Mouse (Mus musculus) 3T3-L1 (cell line): ENCODE measurements around the gene Foxp1.
A peak's percentile ranks its signal among the peaks of the same experiment; 100 is the strongest.

Experiments used
- DNase-seq: peaks from one replicate; pipeline ENCODE4 v3.0.0-alpha.2; 2015; ENCODE audit warnings: low read depth, low spot score

Gene Foxp1

DNA sequence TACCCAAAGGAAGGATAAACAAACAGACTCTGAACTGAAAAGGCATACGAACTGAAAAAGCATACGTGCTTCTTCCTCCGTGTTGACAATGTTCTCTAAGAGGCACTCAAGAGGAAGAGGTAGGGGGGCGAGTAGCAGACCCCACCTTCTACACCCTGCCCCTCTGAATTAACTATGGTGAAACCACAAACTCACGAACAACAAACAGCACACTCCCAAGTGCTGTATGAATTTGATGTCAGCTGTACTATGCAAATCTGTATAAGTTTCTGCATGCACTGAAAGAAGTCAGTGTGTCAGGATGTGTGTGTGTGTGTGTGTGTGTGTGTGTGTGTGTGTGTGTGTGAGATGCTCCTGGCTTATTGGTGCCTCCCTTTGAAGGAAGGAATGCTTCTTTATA lies 127.7 kb downstream of the Foxp1 start:
- DNase-seq: no peak

DNA sequence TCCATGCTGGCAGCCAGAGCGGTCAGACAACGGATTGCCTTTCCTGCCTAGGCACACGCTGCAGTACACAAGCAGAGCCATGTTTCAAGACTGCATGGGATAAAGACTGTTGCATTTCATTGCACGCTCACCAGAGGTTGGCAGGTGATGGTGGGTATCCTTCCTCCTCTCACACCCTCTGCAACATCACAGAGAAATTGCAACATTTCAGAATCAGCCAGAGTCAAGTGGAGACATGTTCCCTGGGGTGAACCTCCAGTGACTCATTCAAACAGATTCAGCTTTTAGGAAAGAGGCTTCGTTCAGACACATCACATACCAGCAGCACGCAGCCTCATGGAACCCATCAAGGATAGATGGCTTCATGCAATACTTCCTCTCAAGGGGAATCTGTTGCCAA lies 130.0 kb downstream of the Foxp1 start:
- DNase-seq: peak; percentile 66

DNA sequence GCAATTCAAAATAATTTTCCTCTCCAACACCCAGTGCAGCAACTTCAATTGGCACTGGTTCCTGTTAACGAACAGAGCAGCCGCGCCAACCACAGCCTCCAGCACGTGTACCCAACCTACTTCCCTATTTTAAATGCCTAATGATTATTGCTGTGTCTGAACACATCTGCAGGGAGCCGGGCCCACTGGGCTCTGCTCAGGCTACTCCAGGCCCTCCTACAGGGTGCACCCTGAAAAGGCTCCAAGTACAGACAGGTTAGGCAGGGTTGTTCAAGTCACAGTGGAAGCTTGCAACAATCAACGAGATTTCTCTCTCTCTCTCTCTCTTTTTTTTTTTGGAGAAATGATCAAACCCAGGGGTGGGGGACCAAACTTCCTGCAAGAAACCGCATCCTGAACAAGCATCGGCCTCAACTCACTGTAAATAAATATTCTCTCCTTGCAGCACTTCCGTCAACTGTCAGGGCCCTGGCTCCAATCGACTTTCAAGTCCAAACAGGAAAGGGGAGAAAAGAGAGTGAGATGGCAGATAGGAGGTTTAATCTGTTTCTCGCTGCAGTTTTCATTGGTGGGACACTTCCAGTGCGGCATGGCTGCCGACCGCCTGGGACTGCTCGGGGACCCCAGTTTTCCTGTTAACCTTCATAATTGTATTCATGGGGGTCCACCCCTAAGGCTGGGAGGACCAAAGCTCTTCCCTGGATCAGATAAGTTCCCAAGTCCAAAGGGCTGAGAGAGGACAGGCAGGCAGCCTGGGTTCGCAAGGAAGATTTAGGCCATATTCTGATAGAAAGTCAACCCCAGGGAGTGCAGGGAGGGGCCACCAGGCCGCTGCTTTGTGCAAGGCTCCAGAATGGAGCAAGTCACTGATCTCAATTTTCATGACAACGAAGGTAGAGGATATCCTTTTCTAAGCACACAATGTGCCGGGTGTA lies 133.5 kb downstream of the Foxp1 start:
- DNase-seq: no peak

DNA sequence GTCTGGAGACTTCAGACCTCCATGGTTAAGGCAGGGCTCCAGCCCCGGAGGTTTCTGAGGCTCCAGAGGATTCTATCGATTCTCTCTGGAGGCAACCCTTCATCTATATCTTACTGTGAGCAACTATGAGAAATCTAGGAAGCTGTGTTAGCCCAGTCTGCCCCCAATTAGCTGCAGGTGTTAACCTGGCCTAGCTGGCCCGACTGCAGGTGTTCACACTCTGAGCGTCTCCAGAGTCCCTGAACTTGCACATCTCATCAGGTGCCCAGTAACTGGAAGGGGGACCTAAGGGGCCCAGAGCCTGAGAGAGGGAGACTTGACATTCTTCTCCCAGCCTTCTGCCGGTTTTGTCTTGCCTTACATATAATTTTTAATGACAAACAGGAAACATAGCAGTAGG lies 134.5 kb downstream of the Foxp1 start:
- DNase-seq: no peak

DNA sequence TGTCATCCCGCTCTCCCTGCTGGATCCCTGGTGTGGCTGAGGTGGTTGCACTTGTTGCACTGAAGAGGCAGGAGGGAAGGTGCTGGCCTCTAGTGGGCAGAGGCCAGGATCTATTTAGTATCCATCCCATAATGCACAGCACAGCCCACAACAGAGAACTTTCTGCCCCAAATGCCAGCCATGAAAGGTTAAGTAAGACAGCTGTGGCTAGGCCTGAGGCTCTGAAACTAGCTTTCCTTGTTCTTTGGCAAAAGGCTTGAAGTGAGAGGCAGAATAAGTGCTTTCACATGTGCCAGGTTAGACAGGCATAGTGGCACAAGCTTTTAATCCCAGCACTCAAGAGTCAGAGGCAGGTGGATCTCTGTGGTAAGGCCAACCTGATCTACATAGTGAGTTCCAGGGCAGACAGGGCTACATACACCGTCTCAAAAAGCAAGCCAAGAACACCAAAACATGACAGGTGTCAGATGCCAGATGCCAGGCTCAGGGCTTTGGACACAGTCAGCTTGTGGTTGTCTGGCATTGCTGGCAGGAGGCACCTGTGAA lies 137.4 kb downstream of the Foxp1 start:
- peak; percentile 54 for DNase-seq

DNA sequence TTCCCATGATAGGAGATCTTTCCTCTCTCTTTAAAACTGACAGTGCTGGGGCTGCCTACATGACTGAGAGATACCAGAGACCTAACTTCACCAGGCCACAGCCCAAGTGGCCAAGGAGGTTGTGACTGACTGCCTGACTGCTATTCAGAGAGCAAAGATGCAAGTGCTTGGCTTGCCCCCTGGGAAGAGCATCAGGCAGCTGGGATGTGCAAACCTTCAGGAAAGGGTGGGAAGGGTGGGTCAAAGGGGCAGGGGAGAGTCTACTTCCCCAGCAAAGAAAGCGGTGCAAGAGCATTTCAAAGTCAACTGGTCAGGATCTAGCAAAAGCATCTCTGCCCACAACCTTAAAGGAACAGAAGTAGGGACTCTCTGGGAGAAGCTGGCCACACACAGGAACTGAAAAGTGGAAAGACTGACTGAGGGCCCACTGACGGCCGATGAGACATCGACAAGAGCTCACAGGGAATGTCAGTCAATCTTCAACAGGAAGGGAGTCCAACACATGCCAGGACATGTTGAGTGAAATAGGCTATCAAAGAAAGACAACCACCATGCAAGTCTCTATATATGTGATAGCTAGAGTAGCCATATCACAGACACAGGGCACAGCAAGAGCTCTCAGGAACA lies 138.6 kb downstream of the Foxp1 start:
- no peak for DNase-seq

DNA sequence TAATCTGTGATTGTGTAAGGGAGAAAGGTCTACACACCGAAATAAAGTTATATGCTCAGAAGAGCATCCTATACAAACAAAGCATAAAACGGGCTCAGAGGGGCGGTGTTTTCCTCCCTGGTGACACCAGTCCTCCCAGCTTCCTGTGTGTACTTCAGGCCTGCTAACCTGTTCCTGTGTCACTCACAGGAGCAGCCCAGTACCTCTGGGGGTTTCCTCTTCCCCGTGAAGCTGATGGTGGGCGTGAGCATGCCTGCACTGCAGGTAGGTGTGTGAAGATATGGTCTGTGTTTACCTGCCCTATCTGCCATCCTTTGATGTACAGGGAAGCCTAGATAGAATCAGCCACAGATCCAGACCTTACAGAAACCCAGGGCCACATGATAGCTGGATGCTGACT lies 142.4 kb downstream of the Foxp1 start:
- DNase-seq: no peak

DNA sequence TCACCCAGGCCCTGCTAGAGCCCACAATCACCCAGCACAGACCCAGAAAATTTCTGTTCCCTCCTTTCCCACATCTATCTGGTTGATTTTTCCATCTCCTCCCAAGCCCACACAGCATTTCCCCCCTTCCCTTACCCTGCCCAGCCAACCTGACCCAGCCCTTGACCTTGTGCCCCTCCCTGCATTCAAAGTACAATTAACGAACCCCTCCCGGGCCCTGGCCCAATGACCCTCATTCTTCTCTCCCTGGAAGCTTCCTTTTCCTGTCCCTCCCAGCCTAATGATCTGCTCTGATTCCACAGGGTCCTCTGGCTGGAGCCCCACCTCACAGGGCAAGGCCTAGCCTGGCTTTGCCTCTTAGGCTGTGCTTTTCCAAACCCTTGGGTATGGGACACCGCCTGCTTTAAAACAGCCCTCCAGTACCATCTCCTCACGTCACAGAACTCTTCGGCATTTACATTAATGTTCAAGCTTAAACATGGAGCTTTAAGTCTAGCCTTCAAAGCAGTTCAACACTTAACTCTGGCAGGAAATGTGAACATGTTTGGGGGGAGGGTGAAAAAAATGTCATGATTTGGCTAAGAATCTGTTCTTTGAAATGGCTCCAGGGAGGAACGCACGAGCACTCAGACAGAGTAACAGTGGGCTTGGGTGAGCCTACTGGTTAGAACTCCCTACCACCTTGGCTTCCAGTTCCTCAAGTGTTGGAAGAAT lies 143.4 kb downstream of the Foxp1 start:
- DNase-seq: no peak

DNA sequence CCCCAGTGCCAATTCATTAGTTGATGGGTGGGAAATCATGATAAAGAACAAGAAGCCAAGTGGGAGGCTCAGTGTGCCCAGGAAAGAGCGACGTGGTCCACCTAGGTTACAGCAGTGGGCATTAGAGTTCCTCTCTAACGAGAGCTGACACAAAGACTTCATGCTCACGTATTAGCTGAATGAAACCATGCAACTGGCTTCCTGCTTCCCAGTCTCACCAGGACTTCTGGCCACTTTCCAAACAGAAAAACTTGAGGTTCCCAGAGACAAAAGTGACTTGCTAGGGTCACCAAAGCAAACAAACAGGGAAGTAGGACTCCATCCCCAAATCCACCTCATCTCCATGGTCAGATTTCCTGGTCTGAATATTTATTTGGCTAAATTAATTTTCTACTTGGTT lies 144.8 kb downstream of the Foxp1 start:
- DNase-seq: no peak

DNA sequence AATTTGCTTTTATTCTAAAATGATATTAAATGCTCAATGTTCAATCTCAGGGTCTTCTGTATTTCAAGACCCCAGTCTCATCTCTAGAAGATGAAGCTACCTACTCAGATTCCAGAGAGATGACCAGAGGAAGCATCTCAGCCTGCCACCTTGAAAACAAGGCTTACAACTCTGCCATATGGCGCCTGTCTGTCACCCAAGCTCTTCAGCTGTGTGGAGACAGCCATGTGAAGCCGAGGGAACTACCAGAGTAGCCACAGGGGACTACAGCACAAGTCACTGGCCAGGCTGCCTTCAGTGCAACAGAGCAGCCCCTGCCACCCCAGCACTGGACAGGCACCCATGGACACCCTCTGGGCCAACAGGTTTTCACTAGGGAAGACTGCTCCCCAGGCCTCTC lies 145.4 kb downstream of the Foxp1 start:
- no peak for DNase-seq

DNA sequence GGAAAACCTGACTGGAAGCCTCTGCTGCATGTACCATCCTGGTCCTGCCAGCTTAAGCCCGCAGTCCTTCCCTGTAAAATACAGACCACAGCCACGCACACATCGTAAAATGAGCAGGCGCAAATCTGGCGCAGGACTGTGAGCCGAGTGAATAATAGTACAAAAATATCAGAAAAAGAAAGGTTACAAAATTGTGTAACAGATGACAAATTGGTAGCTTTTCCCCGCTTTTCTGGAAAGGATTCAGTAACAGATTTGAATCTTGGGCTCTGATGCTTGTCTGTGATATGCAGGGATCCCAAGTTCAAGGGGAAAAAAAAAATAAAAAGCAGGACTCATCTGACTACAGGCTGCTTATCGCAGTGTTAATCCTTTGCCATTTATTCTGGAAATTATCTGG lies 145.8 kb downstream of the Foxp1 start:
- DNase-seq: no peak

DNA sequence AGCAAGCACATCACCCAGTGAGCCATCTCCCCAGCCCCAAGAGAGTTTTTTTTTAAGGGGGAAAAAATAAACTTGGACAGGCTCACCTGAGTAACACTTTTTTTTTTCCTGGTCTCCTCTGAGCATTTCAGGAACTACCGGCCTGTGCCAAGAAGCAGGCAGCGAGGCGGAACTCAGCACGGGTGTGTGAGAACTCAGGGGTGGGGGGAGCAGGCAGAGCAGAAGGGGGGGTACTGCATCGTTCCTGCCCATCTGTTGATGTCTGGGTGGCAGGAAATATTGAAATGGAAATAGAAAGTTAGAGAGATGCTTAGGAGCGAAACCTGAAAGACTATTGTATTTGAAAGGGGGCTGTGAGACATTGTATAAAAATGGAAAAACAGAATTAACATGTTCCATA lies 146.7 kb downstream of the Foxp1 start:
- no peak for DNase-seq

DNA sequence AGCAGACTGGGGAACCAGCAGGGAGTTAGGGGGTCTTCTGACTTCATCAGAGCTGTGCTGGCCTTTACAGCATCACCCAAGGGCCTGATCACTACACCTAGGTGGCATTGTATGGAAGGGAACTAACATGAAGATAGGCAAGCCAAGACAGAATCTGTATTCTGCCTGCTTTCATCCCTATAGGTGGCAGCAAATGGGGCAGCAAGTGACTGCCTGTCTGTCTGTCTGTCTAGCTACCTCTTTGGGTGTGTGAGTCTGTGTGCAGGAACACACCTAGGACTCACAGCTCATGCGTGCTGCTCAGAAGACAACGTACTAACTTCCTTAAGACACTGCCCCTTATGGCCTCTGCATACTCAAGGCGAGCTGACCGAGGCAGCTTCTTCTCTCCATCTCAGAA lies 147.1 kb downstream of the Foxp1 start:
- no peak for DNase-seq

DNA sequence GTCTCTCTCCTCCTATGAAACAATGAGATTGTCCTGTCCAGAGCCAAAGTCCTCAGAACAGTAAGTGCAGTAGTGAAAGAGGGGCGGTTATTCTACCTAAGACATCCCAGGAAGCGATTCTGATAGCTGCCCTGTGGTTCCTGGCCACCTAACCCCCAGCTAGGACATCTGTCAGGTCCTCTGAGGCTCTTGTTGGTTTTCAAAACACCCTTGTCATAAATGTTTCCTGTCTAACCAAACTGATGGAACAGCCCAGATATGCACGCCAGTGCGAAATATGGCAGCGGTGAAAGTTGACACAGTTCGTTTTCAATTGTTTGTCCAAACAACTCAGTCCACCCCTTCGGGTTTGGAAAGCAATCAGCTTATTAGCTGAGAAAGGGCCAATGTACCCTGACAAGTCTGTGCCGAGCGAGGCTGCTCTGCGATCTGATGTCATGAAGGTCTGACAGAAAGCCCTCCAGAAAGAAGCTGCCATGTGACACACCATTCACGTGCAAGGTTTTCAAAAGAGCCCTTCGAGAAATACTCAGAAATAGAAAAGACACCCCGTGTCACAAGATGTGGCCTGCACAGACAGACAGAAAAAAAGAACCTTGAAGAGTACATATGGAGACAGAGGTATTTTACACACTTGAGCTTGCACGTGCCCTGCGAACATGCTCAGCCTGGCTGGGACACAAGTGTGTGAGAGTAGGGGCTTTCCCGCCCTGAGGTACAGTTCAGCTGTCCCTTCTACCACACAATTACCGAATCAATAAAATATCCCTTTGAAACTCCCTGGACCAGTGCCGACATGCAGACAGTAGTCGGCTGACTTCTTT lies 147.9 kb downstream of the Foxp1 start:
- DNase-seq: no peak

DNA sequence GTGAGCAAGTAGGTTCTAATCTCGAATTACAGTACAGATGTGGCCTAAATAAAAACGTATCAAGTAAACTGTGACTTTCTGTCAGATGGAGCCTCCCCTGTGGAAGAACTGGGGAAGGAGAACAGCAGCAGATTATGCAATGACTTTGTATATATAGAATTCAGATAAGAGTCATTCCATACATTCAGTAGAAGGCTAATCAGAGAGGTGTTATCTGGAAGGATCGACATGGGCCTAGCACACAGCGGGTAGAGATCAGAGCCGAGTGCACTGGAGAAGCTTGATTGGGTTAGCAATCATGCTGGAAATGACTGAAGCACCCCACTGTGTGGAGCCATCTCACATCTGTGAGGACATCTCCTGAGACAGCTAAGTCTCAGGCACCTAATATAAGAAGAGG lies 150.1 kb downstream of the Foxp1 start:
- DNase-seq: no peak

DNA sequence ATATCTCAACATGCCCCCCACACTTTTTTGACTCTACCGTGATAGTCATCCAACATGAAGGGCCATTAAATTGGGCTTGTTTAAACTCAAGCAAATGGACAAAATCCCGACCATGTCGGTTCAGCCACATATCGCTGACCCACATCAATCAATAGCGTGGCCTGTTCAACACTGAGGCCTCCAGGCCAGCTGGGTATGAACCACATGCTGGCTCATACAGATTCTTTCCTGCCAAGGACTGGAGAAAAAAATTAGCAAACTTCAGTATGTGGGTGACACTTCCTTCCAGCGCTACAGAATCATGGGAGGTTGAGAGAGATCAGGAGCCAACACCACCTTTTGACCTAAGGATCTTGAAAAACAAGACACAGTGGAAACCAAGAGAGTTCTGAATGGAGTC lies 150.5 kb downstream of the Foxp1 start:
- no peak for DNase-seq

DNA sequence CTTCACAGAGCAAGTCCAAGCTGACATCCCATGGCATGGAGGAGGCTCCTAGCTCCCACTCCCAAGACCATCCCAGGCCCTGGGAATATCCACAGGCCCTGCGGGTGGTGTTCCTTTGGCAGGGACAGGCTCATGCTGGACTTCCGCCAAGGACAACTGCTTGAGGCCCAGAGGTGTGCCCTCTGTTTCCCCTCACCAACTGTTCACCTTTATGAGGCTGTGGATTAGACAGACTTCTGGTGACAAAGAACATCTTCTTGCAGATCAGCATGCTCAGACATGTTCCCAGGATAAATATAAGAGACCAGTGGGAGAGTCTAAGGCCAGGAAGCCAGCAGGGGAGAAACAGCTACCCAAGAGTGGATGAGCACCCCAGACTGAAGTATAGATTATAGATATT lies 152.6 kb downstream of the Foxp1 start:
- DNase-seq: no peak

DNA sequence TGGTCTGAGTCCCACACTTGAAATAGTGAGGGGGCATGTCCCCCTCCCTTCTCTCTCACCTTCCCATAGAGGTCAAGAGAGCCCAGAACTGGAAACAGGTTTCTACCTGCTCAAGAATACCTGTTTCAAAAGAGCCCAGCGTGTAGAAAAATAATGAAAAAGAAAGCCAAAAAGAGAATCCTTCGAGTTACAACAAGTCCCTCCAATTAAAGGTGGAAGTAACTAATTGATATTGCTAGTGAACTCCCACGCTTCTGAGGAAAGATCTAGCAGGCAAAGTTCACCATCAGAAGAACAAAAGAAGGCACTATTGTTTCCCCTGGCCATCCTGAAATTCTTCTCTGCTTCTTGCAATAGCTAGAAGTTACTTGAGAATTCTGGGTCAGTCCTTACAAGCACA lies 153.4 kb downstream of the Foxp1 start:
- no peak for DNase-seq

DNA sequence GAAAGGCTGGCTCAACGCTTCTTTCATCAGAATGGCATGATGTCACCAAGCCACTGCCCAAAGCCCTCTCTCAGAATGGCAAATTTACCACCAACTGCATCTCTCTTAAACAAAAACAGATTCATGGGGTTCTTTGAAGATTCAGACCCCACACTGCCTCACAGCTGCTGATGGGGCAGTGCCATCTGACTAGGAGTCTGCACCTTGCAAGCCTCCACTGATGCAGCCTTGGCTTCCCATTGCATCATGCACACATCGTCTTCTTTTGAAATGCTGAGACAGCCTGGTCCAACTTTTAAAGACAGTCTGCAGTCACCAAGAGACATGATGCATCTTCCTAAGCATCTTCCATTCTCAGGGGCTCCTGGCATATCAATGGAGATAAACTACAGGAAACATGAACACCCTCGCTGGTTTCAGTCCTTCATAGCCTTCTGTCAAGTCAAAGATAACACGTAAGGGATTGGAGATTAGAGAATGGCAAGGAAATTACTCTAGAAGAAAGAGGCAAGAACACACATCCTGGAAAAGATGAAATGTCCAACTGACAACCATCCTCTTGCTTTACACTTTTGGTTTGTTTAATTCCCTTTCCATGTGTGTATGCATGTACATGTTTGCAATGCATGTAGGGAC lies 154.3 kb downstream of the Foxp1 start:
- peak; percentile 7 for DNase-seq

DNA sequence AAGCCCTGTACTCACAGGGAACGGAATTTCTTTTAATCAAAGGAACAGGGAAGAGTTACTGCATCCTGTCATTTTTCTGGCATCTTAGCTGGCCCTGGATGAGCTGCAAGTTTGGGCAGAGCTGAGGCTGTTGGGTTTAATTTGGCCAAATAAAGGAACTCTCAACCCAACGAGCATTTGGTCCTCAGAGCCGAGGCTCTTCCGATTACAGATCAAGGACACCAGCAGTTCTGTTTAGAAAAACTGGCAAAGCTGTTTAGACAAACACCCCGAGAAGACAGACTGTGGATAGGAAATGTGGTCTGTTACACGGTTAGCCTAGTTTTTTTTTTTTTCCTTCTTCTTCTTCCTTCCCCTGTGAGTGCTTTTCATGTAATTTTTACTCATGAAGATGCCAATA lies 158.0 kb downstream of the Foxp1 start:
- DNase-seq: no peak

DNA sequence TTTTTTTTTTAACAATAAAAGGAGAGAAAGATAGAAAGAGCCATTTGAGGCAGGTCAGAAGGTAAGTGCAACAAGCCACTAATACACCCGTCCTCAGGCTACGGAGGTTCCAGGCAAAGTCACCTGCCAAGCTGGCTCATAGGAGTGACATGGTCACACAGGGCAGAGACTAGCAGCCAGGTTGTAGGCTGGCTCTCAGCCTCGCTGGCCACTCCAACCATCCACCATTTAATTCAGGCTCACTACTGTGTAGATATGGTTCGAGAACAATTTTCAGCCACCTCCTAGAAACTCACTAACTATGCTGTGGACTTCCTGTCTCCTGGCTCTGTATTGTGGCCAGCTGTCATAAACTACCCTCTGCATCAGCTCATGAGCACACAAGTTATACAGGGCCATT lies 161.9 kb downstream of the Foxp1 start:
- no peak for DNase-seq
